Mouse (Mus musculus): ENCODE results near the gene Mrpl48. TPM values are rescaled to one million over a fixed set of nuclear protein-coding genes. Genes with fewer than 3 reads are reported as not detected.

Gene Mrpl48
- polyA plus RNA-seq, 1 experiment from 2014 or later: 59.6 TPM

GRCm38 (mm10) chr7:100500276-100500977, 107.7 kb downstream of the Mrpl48 start:
- H3K4me1 ChIP-seq: peaks cover 9% of the 10 kb centered on the region
- ATAC-seq (ENCODE audit: low FRiP score): no peak
- peaks cover 11% of the 10 kb centered on the region; the same call in 1 of the 2 replicates for H3K36me3 ChIP-seq (replicated peaks)
- H3K27ac ChIP-seq: peak overlapping the region; percentile 2; the same call in 1 of the 2 replicates
- no peaks in the 10 kb centered on the region for H3K27me3 ChIP-seq
- no peaks in the 10 kb centered on the region for H3K9me3 ChIP-seq
- no peak overlapping the region for H3K4me3 ChIP-seq (replicated peaks)
- no peak overlapping the region for H3K9ac ChIP-seq
- WGBS: 78% methylated on average over 16 of the region's 16 CpGs
- H3K4me2 ChIP-seq: no peak overlapping the region

DNA sequence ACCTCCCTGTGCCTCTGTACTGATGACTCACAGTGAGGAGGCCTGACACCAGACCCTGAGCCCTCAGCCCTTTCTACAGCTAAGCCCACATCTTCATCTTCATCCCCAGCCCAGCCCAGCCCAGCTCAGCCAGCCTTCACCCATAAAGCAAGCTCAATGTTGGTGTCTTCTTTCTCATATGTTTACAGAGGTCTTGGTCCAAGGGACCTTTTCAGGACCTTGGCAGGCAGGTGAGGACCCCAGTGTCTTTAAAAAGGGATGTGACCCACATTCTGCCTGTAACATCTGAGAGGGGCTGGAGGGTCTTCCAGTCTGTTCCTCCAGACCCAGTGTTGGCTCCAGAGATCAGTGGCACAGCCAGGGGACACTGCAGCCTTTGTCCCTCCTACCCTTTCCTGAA, 108.6 kb downstream of the Mrpl48 start:
- H3K4me3 ChIP-seq (replicated peaks): no peak overlapping the region
- ATAC-seq (ENCODE audit: low FRiP score): no peak

GRCm38 (mm10) chr7:100497982-100498381, 110.1 kb downstream of the Mrpl48 start:
- H3K4me1 ChIP-seq: peaks cover 30% of the 10 kb centered on the region
- H3K4me3 ChIP-seq (replicated peaks): no peak overlapping the region
- H3K9me3 ChIP-seq: no peaks in the 10 kb centered on the region
- no peak overlapping the region for H3K27ac ChIP-seq
- 94% methylated on average over 13 of the region's 13 CpGs for WGBS
- H3K27me3 ChIP-seq: peaks cover 14% of the 10 kb centered on the region; the same call in 1 of the 2 replicates
- H3K9ac ChIP-seq: no peak overlapping the region
- no peak overlapping the region for H3K4me2 ChIP-seq
- no peak for ATAC-seq (ENCODE audit: low FRiP score)
- peaks cover 11% of the 10 kb centered on the region; the same call in 1 of the 2 replicates for H3K36me3 ChIP-seq (replicated peaks)

More for the DNA sequence above, 108.6 kb downstream of the Mrpl48 start:
- Histone ChIP-seq H3K36me3 (replicated peaks) (peaks cover 11% of the 10 kb centered on the region; the same call in 1 of the 2 replicates), H3K9ac (no peak overlapping the region), H3K9me3 (no peaks in the 10 kb centered on the region), H3K4me2 (no peak overlapping the region), H3K4me1 (peaks cover 15% of the 10 kb centered on the region), H3K27me3 (0 out of 2 replicates have a peak, but pooled peaks cover under 1% of the 10 kb centered on the region), H3K27ac (no peak overlapping the region)

DNA sequence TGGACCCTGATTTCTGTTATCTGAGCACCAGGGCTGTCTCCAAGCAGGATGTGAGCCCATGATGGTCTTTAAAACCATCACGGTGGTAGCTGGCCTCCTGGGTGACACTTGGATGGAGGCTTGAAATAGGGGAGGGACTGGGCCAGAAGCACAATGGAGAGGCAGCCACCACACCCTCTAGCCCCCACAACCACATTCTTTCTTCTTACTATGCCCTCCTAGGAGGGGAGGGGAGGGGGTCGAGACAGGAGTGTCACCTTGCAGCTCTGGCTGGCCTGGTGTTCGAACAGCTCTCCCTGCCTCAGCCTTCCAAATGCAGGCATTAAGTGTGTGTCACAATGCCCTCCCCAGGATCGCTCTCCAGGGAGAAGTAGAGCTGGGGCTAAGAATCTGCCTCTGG, 110.7 kb downstream of the Mrpl48 start:
- 88% methylated on average over 4 of the region's 4 CpGs for WGBS
- Histone ChIP-seq H3K27me3 (peaks cover 18% of the 10 kb centered on the region), H3K36me3 (replicated peaks) (peaks cover 11% of the 10 kb centered on the region; the same call in 1 of the 2 replicates), H3K9me3 (no peaks in the 10 kb centered on the region), H3K27ac (no peak overlapping the region), H3K4me3 (replicated peaks) (no peak overlapping the region), H3K9ac (no peak overlapping the region), H3K4me1 (peaks cover 36% of the 10 kb centered on the region), H3K4me2 (no peak overlapping the region)
- no peak for ATAC-seq (ENCODE audit: low FRiP score)

DNA sequence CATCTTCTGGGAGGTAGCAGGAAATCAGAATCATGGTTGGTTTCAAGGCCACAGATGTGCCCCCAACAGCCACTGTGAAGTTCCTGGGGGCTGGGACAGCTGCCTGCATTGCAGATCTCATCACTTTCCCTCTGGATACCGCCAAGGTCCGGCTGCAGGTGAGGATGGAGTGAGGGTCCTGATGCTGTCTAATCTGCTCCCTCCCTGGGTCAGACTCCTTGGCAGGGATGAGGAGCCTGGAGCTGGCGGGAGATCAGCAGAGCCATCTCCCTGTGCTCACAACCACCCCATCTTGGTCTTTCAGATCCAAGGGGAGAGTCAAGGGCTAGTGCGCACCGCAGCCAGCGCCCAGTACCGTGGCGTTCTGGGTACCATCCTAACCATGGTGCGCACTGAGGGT, 111.3 kb downstream of the Mrpl48 start:
- Histone ChIP-seq H3K4me2 (no peak overlapping the region), H3K9ac (no peak overlapping the region), H3K9me3 (no peaks in the 10 kb centered on the region), H3K4me3 (replicated peaks) (no peak overlapping the region), H3K36me3 (replicated peaks) (peaks cover 11% of the 10 kb centered on the region; the same call in 1 of the 2 replicates), H3K4me1 (peaks cover 38% of the 10 kb centered on the region), H3K27me3 (peaks cover 24% of the 10 kb centered on the region), H3K27ac (no peak overlapping the region)
- WGBS: 96% methylated on average over 9 of the region's 9 CpGs
- ATAC-seq (ENCODE audit: low FRiP score): no peak

DNA sequence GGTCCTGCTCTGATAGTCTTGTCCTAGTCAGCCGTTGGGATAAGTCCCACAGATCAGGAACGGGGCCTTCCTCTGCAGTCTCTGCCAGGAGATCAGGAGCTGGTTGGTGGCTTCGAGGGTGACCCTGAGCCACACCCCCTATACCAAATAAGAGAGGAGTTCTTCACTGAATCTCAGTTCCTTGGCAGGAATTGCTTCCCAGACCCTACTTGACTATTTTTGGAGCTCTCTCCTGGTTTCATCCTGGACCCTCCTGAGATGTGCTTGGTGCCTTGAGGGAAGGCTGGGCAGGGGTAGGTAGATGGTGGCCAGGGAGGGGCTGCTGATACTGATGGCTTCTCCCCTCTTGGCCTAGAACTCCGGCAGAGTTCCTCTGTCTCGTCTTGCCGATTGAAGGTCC, 111.7 kb downstream of the Mrpl48 start:
- Histone ChIP-seq H3K4me3 (replicated peaks) (no peak overlapping the region), H3K4me2 (no peak overlapping the region)
- 90% methylated on average over 6 of the region's 6 CpGs for WGBS

More for the DNA sequence above, 111.7 kb downstream of the Mrpl48 start:
- Histone ChIP-seq H3K36me3 (replicated peaks) (peaks cover 11% of the 10 kb centered on the region; the same call in 1 of the 2 replicates), H3K4me1 (peaks cover 38% of the 10 kb centered on the region), H3K9ac (no peak overlapping the region), H3K27ac (peak overlapping the region; percentile 54), H3K9me3 (no peaks in the 10 kb centered on the region), H3K27me3 (peaks cover 26% of the 10 kb centered on the region)
- no peak for ATAC-seq (ENCODE audit: low FRiP score)

Other genes starting within 250 kb of the Mrpl48 start
- gene C2cd3, start 236.1 kb downstream of the Mrpl48 start, polyA plus RNA-seq (2016; fragmentation: Nextera tagmentation; extraction: Ambion mirVana): 44.3 and 49.5 TPM in 2 replicates
- 103 TPM in 2 replicates for gene Ppme1, start 236.0 kb downstream of the Mrpl48 start, polyA plus RNA-seq (2016; fragmentation: Nextera tagmentation; extraction: Ambion mirVana)
- gene Ucp3, start 135.3 kb downstream of the Mrpl48 start, polyA plus RNA-seq (2016; fragmentation: Nextera tagmentation; extraction: Ambion mirVana): not detected in 2 replicates
- gene Ucp2, start 115.0 kb downstream of the Mrpl48 start, polyA plus RNA-seq (2016; fragmentation: Nextera tagmentation; extraction: Ambion mirVana): 83.8 and 93.1 TPM in 2 replicates
- 0.67 and 1.1 TPM in 2 replicates for gene Dnajb13, start 93.3 kb downstream of the Mrpl48 start, polyA plus RNA-seq (2016; fragmentation: Nextera tagmentation; extraction: Ambion mirVana)
- 12.6 and 15.1 TPM in 2 replicates for gene Coa4, start 71.2 kb downstream of the Mrpl48 start, polyA plus RNA-seq (2016; fragmentation: Nextera tagmentation; extraction: Ambion mirVana)
- gene Rab6a, start 891 bp downstream of the Mrpl48 start, polyA plus RNA-seq (2016; fragmentation: Nextera tagmentation; extraction: Ambion mirVana): 146 and 157 TPM in 2 replicates
- gene Plekhb1, start 54.1 kb upstream of the Mrpl48 start, polyA plus RNA-seq (2016; fragmentation: Nextera tagmentation; extraction: Ambion mirVana): 4.4 and 6.3 TPM in 2 replicates
- gene Fam168a, start 98.3 kb upstream of the Mrpl48 start, polyA plus RNA-seq (2016; fragmentation: Nextera tagmentation; extraction: Ambion mirVana): 63.9 and 72.6 TPM in 2 replicates

Data from forebrain, embryonic 12.5 days (tissue).